Mouse (Mus musculus) myocyte (in vitro differentiated cells): ENCODE results near the gene Klk13. TPM values are rescaled to one million over a fixed set of nuclear protein-coding genes. Genes with fewer than 3 reads are reported as not detected.
"Not testable (repeated sequence)": the region's sequence is repeated elsewhere in the genome, so short reads cannot be mapped to it uniquely, and the experiment has no call there.

Experiments
- H3K27me3 ChIP-seq: one replicate; pipeline ENCODE4 v1.6.1; 2011; ENCODE audit not compliant: control insufficient read depth, insufficient read depth, insufficient read length
- H3K36me3 ChIP-seq: one replicate; pipeline ENCODE4 v1.6.1; 2011; ENCODE audit not compliant: control insufficient read depth, insufficient read depth
- H3K4me2 ChIP-seq: one replicate; pipeline ENCODE4 v1.6.1; 2011; ENCODE audit warnings: low read depth, control low read depth
- H3K4me3 ChIP-seq: one replicate; pipeline ENCODE4 v1.5.1; 2011; ENCODE audit warnings: mild to moderate bottlenecking, control low read depth, moderate library complexity
- H3K79me2 ChIP-seq: one replicate; pipeline ENCODE4 v1.6.1; 2011; ENCODE audit not compliant: control insufficient read depth, insufficient read depth
- H3ac ChIP-seq: one replicate; pipeline ENCODE4 v1.6.1; 2011; ENCODE audit not compliant: control insufficient read depth, insufficient read length
- CEBPB ChIP-seq: IDR thresholded peaks from 2 replicates; pipeline ENCODE4 v1.6.1; 2011; ENCODE audit warnings: mild to moderate bottlenecking, moderate library complexity; ENCODE audit not compliant: poor library complexity, insufficient read depth, severe bottlenecking
- E2F4 ChIP-seq: IDR thresholded peaks from one replicate; pipeline ENCODE4 v1.6.1; 2011; ENCODE audit warnings: mild to moderate bottlenecking, control low read depth, moderate library complexity; ENCODE audit not compliant: insufficient read depth
- MAX ChIP-seq: IDR thresholded peaks from one replicate; pipeline ENCODE4 v1.6.1; 2011; ENCODE audit warnings: low read depth, mild to moderate bottlenecking, control low read depth
- MYOD1 ChIP-seq, 3 experiments: IDR thresholded peaks; one replicate each; pipeline ENCODE4 v1.6.1; 2011; ENCODE audit warnings: control low read depth in 2 of 3, low read depth in 2 of 3, mild to moderate bottlenecking in 2 of 3, moderate library complexity in 1 of 3; ENCODE audit not compliant: insufficient read length in 2 of 3, control insufficient read depth in 1 of 3
- MYOG ChIP-seq, 3 experiments: IDR thresholded peaks; one replicate each; pipeline ENCODE4 v1.6.1; 2011; ENCODE audit warnings: control low read depth in 2 of 3, low read depth in 2 of 3, mild to moderate bottlenecking in 2 of 3; ENCODE audit not compliant: insufficient read length in 2 of 3, control insufficient read depth in 1 of 3, insufficient read depth in 1 of 3
- POLR2A ChIP-seq: IDR thresholded peaks from one replicate; pipeline ENCODE4 v1.6.1; 2011; ENCODE audit warnings: low read depth, mild to moderate bottlenecking, control low read depth, moderate library complexity; ENCODE audit not compliant: insufficient read length
- POLR2AphosphoS2 ChIP-seq: IDR thresholded peaks from one replicate; pipeline ENCODE4 v1.6.1; 2011; ENCODE audit warnings: low read depth, control low read depth; ENCODE audit not compliant: insufficient read length
- REST ChIP-seq: IDR thresholded peaks from one replicate; pipeline ENCODE4 v1.6.1; 2011; ENCODE audit warnings: mild to moderate bottlenecking, control low read depth, moderate library complexity; ENCODE audit not compliant: insufficient read depth, insufficient read length
- SRF ChIP-seq: IDR thresholded peaks from one replicate; pipeline ENCODE4 v1.6.1; 2011; ENCODE audit warnings: low read depth; ENCODE audit not compliant: control insufficient read depth, insufficient read length
- TCF12 ChIP-seq: IDR thresholded peaks from one replicate; pipeline ENCODE4 v1.6.1; 2011; ENCODE audit warnings: mild to moderate bottlenecking, control low read depth; ENCODE audit not compliant: poor library complexity, insufficient read depth, severe bottlenecking
- TCF3 ChIP-seq: IDR thresholded peaks from one replicate; pipeline ENCODE4 v1.6.1; 2011; ENCODE audit warnings: low read depth, control low read depth; ENCODE audit not compliant: insufficient read length
- USF1 ChIP-seq: IDR thresholded peaks from one replicate; pipeline ENCODE4 v1.6.1; 2011; ENCODE audit warnings: low read depth, mild to moderate bottlenecking, control low read depth, moderate library complexity
- polyA plus RNA-seq: library from polyadenylated mRNA; unstranded; fragments of >200 nt; fragmentation: generic; extraction: Trizol; gene quantifications from one replicate; pipeline ENCODE4 v1.2.1, GENCODE M21; 2012; ENCODE audit warnings: missing spikeins

Gene Klk13
- polyA plus RNA-seq, 1 experiment: not detected

GRCm38 (mm10) chr7:43680960-43681359, 31.4 kb upstream of the Klk13 start:
- Histone ChIP-seq H3ac (no peak overlapping the region), H3K4me3 (no peak overlapping the region), H3K27me3 (no peaks in the 10 kb centered on the region), H3K79me2 (no peaks in the 10 kb centered on the region), H3K4me2 (no peak overlapping the region), H3K36me3 (peaks cover 9% of the 10 kb centered on the region)
- TF ChIP-seq MAX (no peak), POLR2AphosphoS2 (no peak), USF1 (no peak), REST (no peak), TCF3 (no peak), SRF (no peak), MYOD1 (IDR thresholded peaks at IDR 0.05; ENCODE audit: control insufficient read depth in 1 of 3, insufficient read length in 2 of 3, low read depth in 2 of 3) (no peak), E2F4 (no peak), TCF12 (no peak), CEBPB (no peak)

GRCm38 (mm10) chr7:43682511-43682910, 29.9 kb upstream of the Klk13 start:
- H3K79me2 ChIP-seq, H3K4me2 ChIP-seq, H3K4me3 ChIP-seq, H3ac ChIP-seq, H3K36me3 ChIP-seq, H3K27me3 ChIP-seq: not testable (repeated sequence)

GRCm38 (mm10) chr7:43685088-43685487, 27.3 kb upstream of the Klk13 start:
- TF ChIP-seq USF1 (no peak), CEBPB (no peak), TCF3 (no peak), SRF (no peak), TCF12 (no peak), MAX (no peak)
- Histone ChIP-seq H3K79me2 (no peaks in the 10 kb centered on the region), H3ac (no peak overlapping the region), H3K27me3 (no peaks in the 10 kb centered on the region), H3K4me2 (no peak overlapping the region), H3K36me3 (no peaks in the 10 kb centered on the region), H3K4me3 (no peak overlapping the region)

GRCm38 (mm10) chr7:43690118-43690517, 22.2 kb upstream of the Klk13 start, which contains the start of gene Klk14:
Gene Klk14, plus strand, starts transcription at chr7:43690418.
- TF ChIP-seq POLR2AphosphoS2: no peak
- TF ChIP-seq MAX: no peak
- no peak for TF ChIP-seq TCF12
- no peak for TF ChIP-seq CEBPB
- TF ChIP-seq SRF: no peak
- TF ChIP-seq E2F4: no peak
- no peak for TF ChIP-seq USF1
- TF ChIP-seq TCF3: no peak
- TF ChIP-seq POLR2A: no peak
- no peak for TF ChIP-seq MYOG (IDR thresholded peaks at IDR 0.05; ENCODE audit: control insufficient read depth in 1 of 3, insufficient read depth in 1 of 3, insufficient read length in 2 of 3, low read depth in 2 of 3)
- TF ChIP-seq MYOD1 (IDR thresholded peaks at IDR 0.05; ENCODE audit: control insufficient read depth in 1 of 3, insufficient read length in 2 of 3, low read depth in 2 of 3): no peak
- TF ChIP-seq REST: no peak
- Histone ChIP-seq H3K4me3 (no peak within 1 kb of the TSS), H3K79me2 (no peaks in the 10 kb centered on the region), H3ac (no peak within 1 kb of the TSS), H3K36me3 (no peaks in the 10 kb centered on the region), H3K27me3 (no peaks in the 10 kb centered on the region), H3K4me2 (no peak within 1 kb of the TSS)

GRCm38 (mm10) chr7:43710031-43710430, 2.3 kb upstream of the Klk13 start:
- Histone ChIP-seq H3K79me2 (no peaks in the 10 kb centered on the region), H3K4me2 (no peak overlapping the region), H3K27me3 (peaks cover 6% of the 10 kb centered on the region), H3K36me3 (no peaks in the 10 kb centered on the region), H3ac (no peak overlapping the region), H3K4me3 (no peak overlapping the region)
- TF ChIP-seq CEBPB (no peak), REST (no peak), TCF3 (no peak), USF1 (no peak), SRF (no peak)

GRCm38 (mm10) chr7:43712917-43713316, 550 bp downstream of the Klk13 start:
- H3K79me2 ChIP-seq: no peaks in the 10 kb centered on the region
- no peak overlapping the region for H3K4me2 ChIP-seq
- no peak overlapping the region for H3ac ChIP-seq
- no peak for TF ChIP-seq CEBPB
- TF ChIP-seq REST: no peak
- no peak for TF ChIP-seq E2F4
- TF ChIP-seq TCF3: no peak
- no peak for TF ChIP-seq USF1
- no peak for TF ChIP-seq POLR2A
- no peak for TF ChIP-seq TCF12
- TF ChIP-seq POLR2AphosphoS2: no peak
- TF ChIP-seq SRF: no peak
- TF ChIP-seq MYOG (IDR thresholded peaks at IDR 0.05; ENCODE audit: control insufficient read depth in 1 of 3, insufficient read depth in 1 of 3, insufficient read length in 2 of 3, low read depth in 2 of 3): no peak
- no peak for TF ChIP-seq MAX
- no peak for TF ChIP-seq MYOD1 (IDR thresholded peaks at IDR 0.05; ENCODE audit: control insufficient read depth in 1 of 3, insufficient read length in 2 of 3, low read depth in 2 of 3)
- no peaks in the 10 kb centered on the region for H3K36me3 ChIP-seq
- H3K4me3 ChIP-seq: no peak overlapping the region
- H3K27me3 ChIP-seq: peaks cover 6% of the 10 kb centered on the region
